Comparison of ENCODE assay signal across 32 mouse cellular contexts in genomic region chr9:60053117-60053516, GRCm38 (mm10).
"Had no signal": no experiment of that assay in that cellular context is flagged by ENCODE, and none has a peak within 500 bp of the region (broad histone marks: within the 10 kb centered on the region; RNA-seq: fewer than 3 reads in every experiment).

No protein-coding gene starts in this region.

- H3K9ac ChIP-seq: limb, embryonic 12.5 days; limb, embryonic 13.5 days; limb, embryonic 15.5 days; liver, embryonic 12.5 days; liver, embryonic 13.5 days; liver, embryonic 14.5 days; liver, embryonic 15.5 days; liver, postnatal 0 days; lung, embryonic 14.5 days; lung, embryonic 15.5 days; midbrain, embryonic 12.5 days; midbrain, embryonic 13.5 days; midbrain, embryonic 15.5 days; neural tube, embryonic 12.5 days had no signal

- H3K4me3 ChIP-seq: limb, embryonic 10.5 days; limb, embryonic 12.5 days; limb, embryonic 13.5 days; limb, embryonic 15.5 days; liver, embryonic 12.5 days; liver, embryonic 13.5 days; liver, embryonic 15.5 days; lung, embryonic 15.5 days; megakaryocyte, embryonic 14.5 days; midbrain, embryonic 10.5 days; midbrain, embryonic 12.5 days; midbrain, embryonic 13.5 days; midbrain, embryonic 15.5 days; myocyte; neural tube, embryonic 12.5 days had no signal

- H3K27me3 ChIP-seq: limb, embryonic 12.5 days; limb, embryonic 13.5 days; limb, embryonic 15.5 days; liver, embryonic 12.5 days; liver, embryonic 13.5 days; liver, embryonic 15.5 days; lung, embryonic 15.5 days; megakaryocyte, embryonic 14.5 days; midbrain, embryonic 12.5 days; midbrain, embryonic 13.5 days; midbrain, embryonic 15.5 days; neural tube, embryonic 12.5 days had no signal

- H3K4me2 ChIP-seq: limb, embryonic 12.5 days; limb, embryonic 13.5 days; limb, embryonic 15.5 days; liver, embryonic 11.5 days; liver, embryonic 12.5 days; liver, embryonic 13.5 days; liver, embryonic 15.5 days; lung, embryonic 14.5 days; lung, embryonic 15.5 days; midbrain, embryonic 11.5 days; midbrain, embryonic 12.5 days; midbrain, embryonic 13.5 days; midbrain, embryonic 15.5 days; neural tube, embryonic 12.5 days had no signal

- H3K36me3 ChIP-seq: limb, embryonic 10.5 days; liver, embryonic 12.5 days; liver, embryonic 13.5 days; liver, embryonic 15.5 days; lung, embryonic 15.5 days; midbrain, embryonic 10.5 days; midbrain, embryonic 12.5 days; midbrain, embryonic 13.5 days; midbrain, embryonic 15.5 days; neural tube, embryonic 12.5 days had no signal

- H3K4me1 ChIP-seq: limb, embryonic 12.5 days; limb, embryonic 13.5 days; limb, embryonic 15.5 days; liver, embryonic 12.5 days; liver, embryonic 13.5 days; liver, embryonic 15.5 days; megakaryocyte, embryonic 14.5 days; midbrain, embryonic 10.5 days; midbrain, embryonic 12.5 days; midbrain, embryonic 13.5 days; midbrain, embryonic 15.5 days; neural tube, embryonic 12.5 days had no signal

- ATAC-seq: liver, embryonic 12.5 days; lung, postnatal 0 days; midbrain, embryonic 13.5 days; midbrain, embryonic 15.5 days; midbrain, embryonic 16.5 days had no signal

- H3K27ac ChIP-seq: limb, embryonic 10.5 days; limb, embryonic 12.5 days; limb, embryonic 13.5 days; limb, embryonic 15.5 days; liver, embryonic 12.5 days; liver, embryonic 13.5 days; liver, embryonic 14.5 days; liver, embryonic 15.5 days; lung, embryonic 15.5 days; macrophage; midbrain, embryonic 10.5 days; midbrain, embryonic 12.5 days; midbrain, embryonic 13.5 days; midbrain, embryonic 15.5 days; neural tube, embryonic 12.5 days had no signal

- DNase-seq: left cerebral cortex, postnatal 4 days; liver; liver, embryonic 13.5 days; liver, postnatal 0 days; lung, adult 18-20 months; lung, adult 2 months; lung, embryonic 14.5 days; lung, postnatal 10 days; lung, postnatal 14 days; lung, postnatal 36 days; lung, postnatal 4 days; midbrain, embryonic 14.5 days had no signal

- H3K9me3 ChIP-seq: limb, embryonic 10.5 days; limb, embryonic 15.5 days; liver, embryonic 12.5 days; liver, embryonic 13.5 days; liver, embryonic 15.5 days; lung, embryonic 15.5 days; midbrain, embryonic 12.5 days; midbrain, embryonic 13.5 days; midbrain, embryonic 15.5 days; neural tube, embryonic 12.5 days had no signal
